Mouse (Mus musculus) midbrain, embryonic 14.5 days (tissue): ENCODE data around the gene Nup93. TPM values are rescaled to one million over a fixed set of nuclear protein-coding genes. Genes with fewer than 3 reads are reported as not detected.

Experiments
- ATAC-seq: fragments of 200-750 bp; cut with Nextera tagmentation; 2 replicates; pipeline ENCODE4 v1.8.0; 2017; ENCODE audit warnings: moderate number of reproducible peaks, moderate library complexity; ENCODE audit not compliant: low FRiP score, low TSS enrichment
- DNase-seq: peaks from one replicate; pipeline ENCODE4 v3.0.0-alpha.2; 2015
- H3K27ac ChIP-seq: fragments of 300-500 bp; sonication (generic); replicated peaks from 2 replicates; pipeline ENCODE4 v1.5.1; 2014; ENCODE audit warnings: mild to moderate bottlenecking, low read depth, low read length, moderate library complexity
- H3K27me3 ChIP-seq: fragments of 300-500 bp; sonication (generic); 2 replicates; pipeline ENCODE4 v1.6.1; 2014; ENCODE audit warnings: low read length, control low read depth, mixed read lengths; ENCODE audit not compliant: control insufficient read depth, insufficient read depth
- H3K36me3 ChIP-seq: fragments of 300-500 bp; sonication (generic); 2 replicates; pipeline ENCODE4 v1.6.1; 2014; ENCODE audit warnings: low read length, control low read depth; ENCODE audit not compliant: control insufficient read depth, insufficient read depth
- H3K4me1 ChIP-seq: fragments of 300-500 bp; sonication (generic); 2 replicates; pipeline ENCODE4 v1.6.1; 2014; ENCODE audit warnings: mild to moderate bottlenecking, antibody characterized with exemption, low read length, control low read depth; ENCODE audit not compliant: control insufficient read depth, insufficient read depth
- H3K4me2 ChIP-seq: fragments of 300-500 bp; sonication (generic); 2 replicates; pipeline ENCODE4 v1.6.1; 2014; ENCODE audit warnings: mild to moderate bottlenecking, low read length, moderate library complexity
- H3K4me3 ChIP-seq: fragments of 300-500 bp; sonication (generic); replicated peaks from 2 replicates; pipeline ENCODE4 v1.5.1; 2014; ENCODE audit warnings: low read depth, low read length
- H3K9ac ChIP-seq: fragments of 300-500 bp; sonication (generic); replicated peaks from 2 replicates; pipeline ENCODE4 v1.6.1; 2014; ENCODE audit warnings: mild to moderate bottlenecking, low read length, moderate library complexity
- H3K9me3 ChIP-seq: fragments of 300-500 bp; sonication (generic); 2 replicates; pipeline ENCODE4 v1.6.1; 2016; ENCODE audit warnings: low read length, control low read depth, mixed read lengths; ENCODE audit not compliant: control insufficient read depth
- WGBS: fragments of 180-500 bp; shearing (Covaris S2); extraction: QIAGEN DNeasy Blood & Tissue Kit; methylation state at CpG from one replicate; pipeline ENCODE4 v1.1.7; 2014; 5-methylcytosine and 5-hydroxymethylcytosine counted together
- microRNA counts: library from miRNA; unstranded; fragments of <30 nt; microRNA quantifications from one replicate; lab custom pipeline; 2016
- microRNA-seq: library from miRNA; unstranded; fragments of <30 nt; microRNA quantifications from one replicate; pipeline ENCODE4, GENCODE M21; 2016
- polyA plus RNA-seq: library from polyadenylated mRNA; unstranded; fragments of >200 nt; fragmentation: Nextera tagmentation; extraction: Ambion mirVana; gene quantifications from 2 replicates; pipeline ENCODE4 v1.2.1, GENCODE M21; 2014

The Nup93 gene
- polyA plus RNA-seq, 1 experiment from 2014 or later: 75.4 TPM

GRCm38 (mm10) chr8:94364686-94365312 lies 150.4 kb downstream of the Nup93 start:
- Histone ChIP-seq H3K9ac (no peak overlapping the region), H3K4me1 (no peaks in the 10 kb centered on the region), H3K27ac (no peak overlapping the region), H3K4me3 (no peak overlapping the region), H3K27me3 (no peaks in the 10 kb centered on the region), H3K9me3 (no peaks in the 10 kb centered on the region; the same call in 1 of the 2 replicates), H3K36me3 (no peaks in the 10 kb centered on the region), H3K4me2 (no peak overlapping the region)
- DNase-seq (no peak), ATAC-seq (no peak)
- whole genome bisulfite sequencing: 85% methylated on average over 6 of the region's 6 CpGs

GRCm38 (mm10) chr8:94365410-94365981 lies 151.1 kb downstream of the Nup93 start:
- Histone ChIP-seq H3K4me2 (no peak overlapping the region), H3K27ac (no peak overlapping the region), H3K4me1 (no peaks in the 10 kb centered on the region), H3K27me3 (no peaks in the 10 kb centered on the region), H3K4me3 (no peak overlapping the region), H3K9me3 (no peaks in the 10 kb centered on the region; the same call in 1 of the 2 replicates), H3K9ac (no peak overlapping the region), H3K36me3 (no peaks in the 10 kb centered on the region)
- DNase-seq (no peak), ATAC-seq (no peak)
- 91% methylated on average over 9 of the region's 9 CpGs for whole genome bisulfite sequencing

MicroRNAs within 50 kb of the gene (microRNA counts, 519-probe panel; counts per million panel counts)
- microRNA mmu-miR-138 (lab: Ali Mortazavi, UCI): 5,537 counts per million, percentile 64 among the panel's probes with 10 or more counts

Small RNA genes lying within 50 kb of the gene (microRNA-seq; reads per million reads assigned to microRNA genes)
- 512 reads per million, percentile 73 among the genes with 10 or more reads in this experiment for gene Mir138-2

Other genes with a start within 250 kb of the Nup93 start
- gene Amfr, start 201.7 kb upstream of the Nup93 start, polyA plus RNA-seq: 65.0 and 81.6 TPM in 2 replicates
- gene Nudt21, start 177.5 kb upstream of the Nup93 start, polyA plus RNA-seq: 99.1 and 120 TPM in 2 replicates
- 11.9 and 16.3 TPM in 2 replicates for gene Ogfod1, start 177.4 kb upstream of the Nup93 start, polyA plus RNA-seq
- 22.3 and 24.3 TPM in 2 replicates for gene Bbs2, start 115.6 kb upstream of the Nup93 start, polyA plus RNA-seq
- gene Mt4, start 77.4 kb upstream of the Nup93 start, polyA plus RNA-seq: not detected in 2 replicates
- gene Mt3, start 62.0 kb upstream of the Nup93 start, polyA plus RNA-seq: 137 and 212 TPM in 2 replicates
- 7.9 and 9.3 TPM in 2 replicates for gene Mt2, start 41.9 kb upstream of the Nup93 start, polyA plus RNA-seq
- 34.9 and 38.4 TPM in 2 replicates for gene Mt1, start 35.5 kb upstream of the Nup93 start, polyA plus RNA-seq
- gene Slc12a3, start 114.6 kb downstream of the Nup93 start, polyA plus RNA-seq: 0.07 TPM in 1 of 2 replicates, not detected in the other
- 60.9 and 72.2 TPM in 2 replicates for gene Herpud1, start 171.9 kb downstream of the Nup93 start, polyA plus RNA-seq
- 0.32 and 1.2 TPM in 2 replicates for gene Nlrc5, start 219.8 kb downstream of the Nup93 start, polyA plus RNA-seq